Mouse (Mus musculus): ENCODE measurements around the gene Snd1. TPM values are rescaled to one million over a fixed set of nuclear protein-coding genes. Genes with fewer than 3 reads are reported as not detected.
A peak's percentile ranks its signal among the peaks of the same experiment; 100 is the strongest.

Gene Snd1
- total RNA-seq, 1 experiment from 2014 or later, result 128 TPM

GRCm38 (mm10) chr6:28706108-28706975, 231.4 kb downstream of the Snd1 start:
- no peak for DNase-seq

DNA sequence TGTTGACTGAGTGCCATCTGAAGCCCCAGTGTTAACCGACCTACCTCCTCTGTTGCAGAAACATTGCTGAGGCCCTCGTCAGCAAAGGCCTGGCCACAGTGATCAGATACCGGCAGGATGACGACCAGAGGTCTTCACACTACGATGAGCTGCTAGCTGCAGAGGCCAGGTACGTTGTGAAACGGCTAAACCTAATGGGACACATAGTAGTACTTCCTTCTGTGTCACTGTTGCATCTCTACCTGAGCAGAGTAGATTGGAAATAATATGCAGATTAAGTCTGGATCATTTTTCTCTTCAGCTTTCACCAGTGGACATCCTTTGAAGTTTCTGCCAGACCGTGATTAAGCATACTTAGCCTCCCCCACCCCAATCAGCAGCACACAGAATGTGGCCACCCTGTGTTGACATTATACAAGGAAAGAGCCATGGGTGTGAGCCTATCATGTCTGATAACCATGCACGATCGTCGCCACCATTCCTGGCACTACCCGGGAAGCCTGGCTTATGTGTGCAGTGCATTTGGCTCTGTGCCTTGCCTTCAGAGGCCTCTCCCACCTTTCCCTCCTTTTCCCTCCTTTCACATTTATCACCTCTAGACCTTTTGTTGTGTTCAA, 232.1 kb downstream of the Snd1 start:
- DNase-seq, result no peak

- DNase-seq, result no peak
Measured at GRCm38 (mm10) chr6:28710035-28710434, 235.1 kb downstream of the Snd1 start.

DNA sequence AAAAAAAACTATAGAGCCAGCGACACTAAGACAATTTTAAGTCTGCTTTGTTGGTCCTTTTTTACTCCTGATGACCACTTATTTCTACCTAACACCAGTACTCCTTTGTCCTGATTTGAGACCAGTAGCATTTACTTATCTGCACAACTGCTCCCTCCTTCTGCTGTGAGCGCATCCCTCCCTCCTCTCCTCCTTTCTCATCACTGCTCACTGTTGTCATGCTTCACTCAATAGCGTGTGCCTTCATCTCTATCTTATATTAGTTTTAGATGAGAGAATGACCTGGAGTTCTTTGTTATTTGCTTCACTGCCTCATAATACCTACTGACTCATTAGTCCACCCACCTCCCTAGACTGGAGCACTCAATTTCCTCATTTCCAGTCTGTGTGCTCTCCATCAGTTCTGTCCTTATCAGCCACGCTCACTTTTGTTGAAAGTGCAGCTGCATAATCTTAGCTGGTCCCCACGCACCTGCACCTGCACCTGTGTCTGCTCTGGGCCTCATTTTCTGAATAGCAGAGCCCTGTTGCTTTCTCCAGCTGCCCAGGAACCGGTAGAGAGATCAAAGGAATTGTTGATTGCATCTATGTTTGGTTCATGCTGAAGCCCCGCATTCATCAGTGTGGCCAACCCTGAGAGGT, 242.4 kb downstream of the Snd1 start:
- DNase-seq, result no peak

DNA sequence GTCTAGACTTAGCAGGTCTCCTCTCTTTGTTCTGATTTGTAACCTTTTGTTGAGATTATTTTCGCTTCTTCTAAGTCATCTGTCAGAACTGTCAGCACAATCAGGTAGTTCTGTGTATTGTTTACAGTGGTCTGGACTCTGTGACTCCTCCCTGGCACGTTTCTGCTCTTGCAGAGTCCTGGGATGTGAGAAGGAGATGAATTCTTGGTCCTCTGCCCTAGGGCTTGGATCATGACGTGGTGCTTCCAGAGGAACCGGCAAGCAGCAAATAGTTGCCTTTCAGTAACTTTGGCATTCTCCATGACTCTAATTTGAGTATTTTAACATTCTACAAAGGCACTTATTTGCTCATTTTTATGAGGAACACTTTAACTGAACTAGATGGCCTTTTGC, 242.9 kb downstream of the Snd1 start:
- DNase-seq, result no peak

DNA sequence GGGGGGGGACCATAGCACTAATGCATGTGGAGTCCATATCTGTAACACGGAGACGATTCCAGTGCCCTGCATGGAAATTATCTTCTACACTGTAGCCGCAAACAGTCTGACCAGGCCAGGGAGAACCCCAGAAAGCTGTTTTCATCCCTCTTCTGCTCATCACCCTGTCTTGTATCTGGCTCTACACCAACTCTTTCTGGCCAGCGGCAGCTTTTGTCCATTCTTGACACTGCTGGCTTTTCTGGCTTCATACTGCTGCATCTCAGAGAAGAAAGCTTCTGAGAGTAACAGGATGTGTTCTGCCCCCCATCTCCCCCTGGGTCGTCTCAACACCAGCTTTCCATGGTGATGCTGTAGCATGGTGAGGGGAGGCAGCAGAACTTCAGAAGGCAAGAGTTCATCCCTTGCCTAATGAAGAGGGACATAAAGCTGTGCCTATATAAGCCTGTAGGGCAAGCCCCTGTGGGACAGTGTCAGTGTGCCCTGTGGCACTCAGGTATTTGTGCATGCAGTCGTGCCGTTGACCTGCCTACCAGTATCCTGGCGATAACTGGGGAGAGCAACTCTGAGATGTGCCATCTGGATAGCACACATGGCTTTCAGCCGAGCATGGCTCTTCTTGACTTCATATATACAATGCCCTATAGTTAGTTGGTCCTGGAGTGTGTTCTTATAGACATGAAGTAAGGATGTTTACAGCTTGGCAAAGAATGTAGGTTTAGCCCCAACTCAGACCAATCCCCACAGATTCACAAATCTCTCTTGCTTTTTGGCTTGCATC, 245.6 kb downstream of the Snd1 start:
- DNase-seq, result no peak

GRCm38 (mm10) chr6:28723059-28723458, 248.1 kb downstream of the Snd1 start:
- no peak for DNase-seq

GRCm38 (mm10) chr6:28724776-28725175, 249.8 kb downstream of the Snd1 start:
- DNase-seq, result peak; percentile 40

GRCm38 (mm10) chr6:28729236-28729635, 254.3 kb downstream of the Snd1 start:
- no peak for DNase-seq

- no peak for DNase-seq
Measured at GRCm38 (mm10) chr6:28729649-28730048, 254.7 kb downstream of the Snd1 start.

DNA sequence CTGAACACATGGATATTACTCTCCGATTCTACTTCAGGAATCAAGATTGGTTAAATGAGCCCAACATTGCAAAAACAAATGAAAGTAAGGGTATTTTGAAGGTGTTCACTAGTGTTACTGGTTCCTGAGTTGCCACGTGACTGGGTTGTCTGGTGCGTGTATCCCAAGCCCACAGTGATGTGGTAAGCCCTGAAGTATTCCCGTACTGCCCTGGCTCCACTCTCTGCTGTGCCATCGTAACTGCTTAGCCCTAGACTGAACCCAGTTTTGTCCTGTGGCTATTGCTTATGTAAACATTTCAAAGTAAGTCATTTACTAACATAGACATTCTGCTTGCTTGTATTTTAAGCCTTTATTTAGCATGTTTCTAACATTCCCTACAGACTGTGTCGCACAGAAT, 256.3 kb downstream of the Snd1 start:
- DNase-seq, result no peak

- DNase-seq, result no peak
Measured at GRCm38 (mm10) chr6:28733884-28734647, 259.1 kb downstream of the Snd1 start.

- no peak for DNase-seq
Measured at GRCm38 (mm10) chr6:28735116-28735515, 260.2 kb downstream of the Snd1 start.

GRCm38 (mm10) chr6:28736665-28737064, 261.7 kb downstream of the Snd1 start:
- no peak for DNase-seq

DNA sequence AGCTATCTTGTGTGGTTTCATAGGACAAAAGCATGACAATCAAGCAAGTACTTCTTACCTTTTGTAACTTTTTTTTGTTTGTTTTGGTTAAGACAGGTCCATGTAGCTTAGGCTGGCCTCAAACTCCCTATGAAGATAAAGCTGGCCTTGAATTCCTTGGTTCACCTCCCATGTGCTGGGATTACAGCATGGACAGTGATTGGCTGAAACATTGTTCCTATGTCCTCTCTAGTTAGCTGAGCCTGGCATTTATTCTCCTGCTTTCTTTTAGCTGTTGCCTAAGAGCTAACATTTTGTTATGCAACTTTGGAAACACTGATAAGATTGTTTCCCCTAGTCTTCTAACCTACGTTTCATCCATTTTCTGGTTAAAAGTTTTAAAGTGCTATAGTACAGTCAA, 262.7 kb downstream of the Snd1 start:
- DNase-seq, result no peak

- DNase-seq, result no peak
Measured at GRCm38 (mm10) chr6:28743586-28743985, 268.6 kb downstream of the Snd1 start.

GRCm38 (mm10) chr6:28745864-28746263, 270.9 kb downstream of the Snd1 start:
- DNase-seq, result no peak

DNA sequence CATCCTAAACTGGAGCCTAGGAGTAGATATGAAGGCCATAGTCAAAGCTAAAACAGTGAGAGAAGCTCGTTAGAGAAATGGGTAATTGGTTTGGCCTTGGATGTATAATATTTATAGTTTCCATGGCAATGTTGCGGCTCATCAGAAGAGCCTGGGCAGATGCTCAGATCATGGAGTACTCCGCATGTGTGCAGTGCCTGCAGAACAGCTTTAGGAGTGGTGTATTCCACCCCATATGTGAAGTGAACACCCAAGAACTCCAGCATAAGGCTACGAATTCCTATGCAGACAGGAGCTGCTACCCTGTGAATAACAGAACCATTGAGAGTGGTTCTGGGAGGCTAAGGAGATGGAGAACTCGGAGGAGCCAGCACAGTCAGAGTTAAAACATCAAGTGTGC, 272.1 kb downstream of the Snd1 start:
- no peak for DNase-seq

DNA sequence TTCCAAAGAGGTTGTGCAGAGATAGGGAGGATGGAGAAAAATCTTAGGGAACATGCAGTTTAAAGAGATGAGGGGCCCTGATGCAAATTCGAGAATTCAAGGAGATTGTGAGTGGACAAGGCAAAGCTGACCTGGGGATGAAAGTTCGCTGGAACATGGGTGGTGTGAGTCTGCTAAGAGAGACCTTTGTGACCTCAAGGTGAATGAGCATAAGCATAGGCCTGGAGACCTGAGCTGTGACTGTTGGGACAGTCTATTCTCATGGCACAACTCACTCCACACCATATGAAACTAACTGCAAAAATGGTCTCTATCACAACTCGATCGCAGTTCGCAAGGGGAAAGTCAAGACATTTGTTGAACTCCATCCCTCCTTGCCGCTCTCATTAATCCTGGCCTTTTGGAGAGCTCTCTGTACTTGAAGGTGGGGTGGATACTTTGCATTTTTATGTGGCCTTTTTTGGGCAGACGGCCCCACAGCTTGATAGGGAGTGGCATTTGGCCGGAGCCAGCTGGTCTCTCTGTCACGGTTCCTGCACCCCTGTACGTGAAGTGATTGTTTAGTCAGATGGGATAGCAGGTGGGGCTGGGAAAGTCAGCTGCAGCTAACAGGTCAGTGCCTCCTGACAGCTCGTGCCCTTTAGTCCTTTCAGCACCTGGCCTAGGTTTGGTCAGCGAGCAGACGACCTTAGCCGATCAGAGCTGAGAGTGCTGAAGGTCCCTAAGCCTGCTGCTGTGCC, 273.2 kb downstream of the Snd1 start:
- no peak for DNase-seq

DNA sequence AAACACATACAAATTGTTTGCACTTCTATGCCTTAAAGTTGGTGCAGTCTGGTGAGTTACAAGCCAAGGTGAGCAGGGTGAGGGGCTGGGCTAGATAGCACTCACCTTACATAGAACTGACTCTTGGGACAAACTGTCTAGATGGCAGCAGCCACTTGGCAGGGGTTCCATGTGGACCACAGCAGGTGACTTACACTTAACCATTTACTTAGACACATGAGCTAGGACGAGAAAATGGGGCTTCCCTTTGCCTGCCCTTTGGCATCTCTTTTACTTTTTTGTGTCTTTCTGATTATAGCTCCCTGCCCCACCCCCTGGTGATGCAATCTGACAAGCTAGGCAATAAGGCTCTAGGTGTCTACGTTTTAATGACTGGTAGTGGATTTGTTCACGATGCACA, 274.3 kb downstream of the Snd1 start:
- DNase-seq, result no peak

DNA sequence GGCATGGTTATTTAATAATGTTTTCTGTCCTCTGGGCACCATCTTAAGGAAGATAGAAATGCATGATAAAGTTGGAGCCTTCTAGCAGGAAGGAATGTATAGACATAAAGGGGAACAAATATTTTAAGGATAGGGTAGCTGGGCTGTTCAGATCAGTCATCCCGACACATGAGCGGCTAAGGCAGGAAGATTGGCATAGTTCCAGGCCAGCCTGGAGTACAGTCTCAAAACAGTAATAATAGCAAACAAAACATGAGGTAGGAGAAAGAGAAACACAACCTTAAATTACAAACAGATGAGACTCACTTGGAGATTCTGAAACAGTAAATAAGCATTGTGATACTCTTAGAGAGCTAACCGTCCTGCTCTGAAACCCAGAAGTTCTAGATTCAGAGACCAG, 276.2 kb downstream of the Snd1 start:
- no peak for DNase-seq

All from adrenal gland, postnatal 25 days (tissue).